Mouse (Mus musculus): ENCODE data around the gene Shoc2. TPM values are rescaled to one million over a fixed set of nuclear protein-coding genes. Genes with fewer than 3 reads are reported as not detected.

Gene Shoc2
- total and polyA plus RNA-seq, 3 experiments = 14.1 to 27.1 (median 23.7) TPM

DNA sequence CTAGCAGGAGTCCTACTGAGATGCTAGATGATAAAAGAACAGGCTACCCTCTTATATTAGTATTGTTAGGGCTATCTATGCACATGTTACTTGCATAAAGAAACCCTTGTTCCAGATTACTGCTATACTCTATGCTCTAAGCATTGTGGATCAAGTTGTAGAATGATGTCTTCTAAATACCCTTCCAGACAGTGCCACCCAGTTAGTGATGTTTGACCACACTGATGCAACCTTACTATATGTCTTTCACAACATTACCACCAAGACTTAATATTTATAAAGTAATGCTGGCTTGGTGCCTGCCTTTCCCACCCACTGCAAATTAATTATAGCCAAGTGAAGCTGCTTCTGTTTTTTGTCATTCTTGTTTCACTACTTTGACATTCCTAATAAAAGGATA is 11.1 kb upstream of the Shoc2 start:
- in situ Hi-C loops (cut with MboI; ENCODE audit: low pct_ligation_motif_present, low pct_unique_long_range_greater_than_20kb, low sequenced_read_pairs) (no loop called here), dilution Hi-C loops (cut with MboI; ENCODE audit: extremely low pct_ligation_motif_present, extremely low pct_unique_long_range_greater_than_20kb, low sequenced_read_pairs) (no loop called here)
- H3K27ac ChIP-seq (ENCODE audit: insufficient read depth, low read depth) = no peak overlapping the region
- H3K4me3 ChIP-seq (replicated peaks in 1 of 3; ENCODE audit: low read depth in 2 of 3, low read length in 2 of 3, poor library complexity in 1 of 3) = no peak overlapping the region
- H3K9me3 ChIP-seq (replicated peaks; ENCODE audit: low read length) = no peaks in the 10 kb centered on the region
- peaks cover 18 to 68% of the 10 kb centered on the region in 2 experiments for H3K36me3 ChIP-seq (replicated peaks in 1 of 2; ENCODE audit: control insufficient read depth in 1 of 2, insufficient read depth in 1 of 2, low read length in 1 of 2)
- no peak overlapping the region for H3K4me2 ChIP-seq (ENCODE audit: insufficient read depth, low read depth, poor library complexity, severe bottlenecking)
- H3K9ac ChIP-seq (ENCODE audit: insufficient read depth, low read depth) = no peak overlapping the region
- H3K79me2 ChIP-seq (replicated peaks; ENCODE audit: control insufficient read depth, extremely low read depth, insufficient read depth, poor library complexity, severe bottlenecking) = no peaks in the 10 kb centered on the region
- TF ChIP-seq POLR2A (IDR thresholded peaks at IDR 0.05; ENCODE audit: low read depth, low read length) (no peak), RAD21 (IDR thresholded peaks at IDR 0.05; ENCODE audit: low read depth, low read length) (no peak), NRF1 (IDR thresholded peaks at IDR 0.05; ENCODE audit: low read depth, low read length) (no peak), GABPA (IDR thresholded peaks at IDR 0.05; ENCODE audit: insufficient replicate concordance, low read depth, low read length) (no peak), RCOR1 (conservative IDR thresholded peaks at IDR 0.05; ENCODE audit: low read depth, low read length) (no peak), ZKSCAN1 (IDR thresholded peaks at IDR 0.05; ENCODE audit: borderline replicate concordance, low read depth, low read length) (no peak), USF2 (conservative IDR thresholded peaks at IDR 0.05; ENCODE audit: low read depth, low read length) (no peak)
- DNase-seq (ENCODE audit: extremely low read depth) = no peak
- H3K4me1 ChIP-seq (ENCODE audit: control insufficient read depth in 1 of 2, insufficient read depth in 2 of 2) = no peaks in the 10 kb centered on the region
- H3K27me3 ChIP-seq (replicated peaks) = no peaks in the 10 kb centered on the region

DNA sequence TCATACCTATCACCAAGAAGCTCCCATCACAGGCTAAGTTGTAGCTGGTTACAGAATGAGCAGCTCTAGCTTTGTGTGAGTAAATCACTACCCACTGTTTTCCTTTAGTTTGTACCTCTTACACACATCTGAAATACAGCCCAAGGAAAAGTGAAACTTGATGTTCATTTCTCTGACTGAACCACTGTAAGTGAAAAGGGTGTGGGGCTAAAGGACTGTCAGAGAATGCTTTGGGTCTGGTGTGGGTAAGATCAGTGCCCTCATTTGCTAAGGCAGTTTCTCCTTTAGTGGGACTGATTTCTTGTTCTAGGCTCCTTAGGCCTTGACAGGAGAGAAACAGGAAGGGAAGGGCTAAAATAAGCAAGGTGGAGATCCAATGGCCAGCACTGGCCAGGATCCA is 10.1 kb upstream of the Shoc2 start:
- Histone ChIP-seq H3K27ac (ENCODE audit: insufficient read depth, low read depth) (no peak overlapping the region), H3K36me3 (replicated peaks in 1 of 2; ENCODE audit: control insufficient read depth in 1 of 2, insufficient read depth in 1 of 2, low read length in 1 of 2) (peaks cover 21 to 66% of the 10 kb centered on the region in 2 experiments), H3K27me3 (replicated peaks) (no peaks in the 10 kb centered on the region), H3K79me2 (replicated peaks; ENCODE audit: control insufficient read depth, extremely low read depth, insufficient read depth, poor library complexity, severe bottlenecking) (no peaks in the 10 kb centered on the region), H3K9ac (ENCODE audit: insufficient read depth, low read depth) (no peak overlapping the region), H3K4me3 (replicated peaks in 1 of 3; ENCODE audit: low read depth in 2 of 3, low read length in 2 of 3, poor library complexity in 1 of 3) (no peak overlapping the region), H3K4me1 (ENCODE audit: control insufficient read depth in 1 of 2, insufficient read depth in 2 of 2) (no peaks in the 10 kb centered on the region), H3K9me3 (replicated peaks; ENCODE audit: low read length) (no peaks in the 10 kb centered on the region), H3K4me2 (ENCODE audit: insufficient read depth, low read depth, poor library complexity, severe bottlenecking) (no peak overlapping the region)
- in situ Hi-C loops (cut with MboI; ENCODE audit: low pct_ligation_motif_present, low pct_unique_long_range_greater_than_20kb, low sequenced_read_pairs) (no loop called here), dilution Hi-C loops (cut with MboI; ENCODE audit: extremely low pct_ligation_motif_present, extremely low pct_unique_long_range_greater_than_20kb, low sequenced_read_pairs) (no loop called here)
- no peak for DNase-seq (ENCODE audit: extremely low read depth)
- TF ChIP-seq ELF1 (IDR thresholded peaks at IDR 0.05; ENCODE audit: low read depth, low read length) = no peak
- no peak for TF ChIP-seq MEF2A (IDR thresholded peaks at IDR 0.05; ENCODE audit: borderline replicate concordance, low read depth, low read length)
- no peak for TF ChIP-seq POLR2A (IDR thresholded peaks at IDR 0.05; ENCODE audit: low read depth, low read length)
- TF ChIP-seq RCOR1 (conservative IDR thresholded peaks at IDR 0.05; ENCODE audit: low read depth, low read length) = no peak
- no peak for TF ChIP-seq IRF4 (IDR thresholded peaks at IDR 0.05; ENCODE audit: low read depth, low read length)
- TF ChIP-seq SIN3A (IDR thresholded peaks at IDR 0.05; ENCODE audit: low read length) = no peak
- TF ChIP-seq JUN (IDR thresholded peaks at IDR 0.05; ENCODE audit: insufficient read depth, low read depth, low read length) = no peak
- TF ChIP-seq ZC3H11A (IDR thresholded peaks at IDR 0.05; ENCODE audit: low read depth, low read length) = no peak

DNA sequence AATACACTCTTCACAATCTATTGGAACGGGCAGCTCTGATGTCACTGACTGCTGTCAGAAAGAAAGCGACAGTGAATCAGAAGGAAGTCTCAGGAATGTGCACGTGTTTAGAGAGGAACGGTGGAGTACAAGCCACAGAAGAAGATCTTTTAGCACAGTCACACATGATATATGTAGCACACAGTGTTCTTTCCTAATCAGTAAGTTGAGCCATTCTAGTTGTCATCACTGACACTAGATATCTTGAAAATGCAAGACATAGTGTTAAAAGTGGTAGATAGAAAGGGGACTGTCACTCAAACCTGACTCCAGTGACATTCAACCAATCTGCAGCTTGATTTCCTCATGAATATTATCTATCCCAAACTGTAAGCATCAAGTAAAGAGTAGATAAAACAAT is 4.6 kb upstream of the Shoc2 start:
- H3K27me3 ChIP-seq (replicated peaks) = no peaks in the 10 kb centered on the region
- no peaks in the 10 kb centered on the region for H3K79me2 ChIP-seq (replicated peaks; ENCODE audit: control insufficient read depth, extremely low read depth, insufficient read depth, poor library complexity, severe bottlenecking)
- no peak for DNase-seq (ENCODE audit: extremely low read depth)
- peaks cover 0 to 9% of the 10 kb centered on the region in 2 experiments; a peak in 2 of 4 replicates for H3K4me1 ChIP-seq (ENCODE audit: control insufficient read depth in 1 of 2, insufficient read depth in 2 of 2)
- H3K9ac ChIP-seq (ENCODE audit: insufficient read depth, low read depth) = no peak overlapping the region
- H3K9me3 ChIP-seq (replicated peaks; ENCODE audit: low read length) = no peaks in the 10 kb centered on the region
- H3K4me3 ChIP-seq (replicated peaks in 1 of 3; ENCODE audit: low read depth in 2 of 3, low read length in 2 of 3, poor library complexity in 1 of 3) = no peak overlapping the region
- H3K36me3 ChIP-seq (replicated peaks in 1 of 2; ENCODE audit: control insufficient read depth in 1 of 2, insufficient read depth in 1 of 2, low read length in 1 of 2) = peaks cover 8 to 44% of the 10 kb centered on the region in 2 experiments
- dilution Hi-C loops (cut with MboI; ENCODE audit: extremely low pct_ligation_motif_present, extremely low pct_unique_long_range_greater_than_20kb, low sequenced_read_pairs) = no loop called here
- TF ChIP-seq MAX (IDR thresholded peaks at IDR 0.05; ENCODE audit: low read length) (no peak), EP300 (IDR thresholded peaks at IDR 0.05; ENCODE audit: low read length) (no peak)
- in situ Hi-C loops (cut with MboI; ENCODE audit: low pct_ligation_motif_present, low pct_unique_long_range_greater_than_20kb, low sequenced_read_pairs) = no loop called here
- H3K27ac ChIP-seq (ENCODE audit: insufficient read depth, low read depth) = no peak overlapping the region
- H3K4me2 ChIP-seq (ENCODE audit: insufficient read depth, low read depth, poor library complexity, severe bottlenecking) = no peak overlapping the region

Data from CH12.LX (cell line).